Mouse (Mus musculus) limb, embryonic 11.5 days (tissue): Measurements from ENCODE around the gene Ngef. TPM values are rescaled to one million over a fixed set of nuclear protein-coding genes. Genes with fewer than 3 reads are reported as not detected.
A peak's percentile ranks its signal among the peaks of the same experiment; 100 is the strongest.

Source experiments
- ATAC-seq: fragments of 200-750 bp; cut with Nextera tagmentation; 2 replicates; pipeline ENCODE4 v1.8.0; 2017; ENCODE audit warnings: low read depth; ENCODE audit not compliant: insufficient number of reproducible peaks, low FRiP score, low TSS enrichment
- DNase-seq: peaks from one replicate; pipeline ENCODE4 v3.0.0-alpha.2; 2015; ENCODE audit warnings: low spot score
- H3K27ac ChIP-seq: fragments of 300-500 bp; sonication (generic); replicated peaks from 2 replicates; pipeline ENCODE4 v1.5.1; 2014; ENCODE audit warnings: low read depth, mild to moderate bottlenecking, low read length
- H3K27me3 ChIP-seq: fragments of 300-500 bp; sonication (generic); 2 replicates; pipeline ENCODE4 v1.6.1; 2014; ENCODE audit warnings: mild to moderate bottlenecking, low read length, mixed read lengths; ENCODE audit not compliant: control insufficient read depth, insufficient read depth
- H3K36me3 ChIP-seq: fragments of 300-500 bp; sonication (generic); 2 replicates; pipeline ENCODE4 v1.6.1; 2014; ENCODE audit warnings: mild to moderate bottlenecking, low read length, moderate library complexity, mixed read lengths; ENCODE audit not compliant: control insufficient read depth, insufficient read depth
- H3K4me1 ChIP-seq: fragments of 300-500 bp; sonication (generic); 2 replicates; pipeline ENCODE4 v1.6.1; 2014; ENCODE audit warnings: low read length, mixed read lengths; ENCODE audit not compliant: control insufficient read depth, insufficient read depth
- H3K4me2 ChIP-seq: fragments of 300-500 bp; sonication (generic); 2 replicates; pipeline ENCODE4 v1.6.1; 2014; ENCODE audit warnings: low read depth, mild to moderate bottlenecking, moderate library complexity; ENCODE audit not compliant: severe bottlenecking
- H3K4me3 ChIP-seq: fragments of 300-500 bp; sonication (generic); 2 replicates; pipeline ENCODE4 v1.5.1; 2014; ENCODE audit warnings: low read depth, low read length
- H3K9ac ChIP-seq: fragments of 300-500 bp; sonication (generic); 2 replicates; pipeline ENCODE4 v1.6.1; 2014; ENCODE audit warnings: mild to moderate bottlenecking, low read length
- H3K9me3 ChIP-seq: fragments of 300-500 bp; sonication (generic); 2 replicates; pipeline ENCODE4 v1.6.1; 2016; ENCODE audit warnings: low read length; ENCODE audit not compliant: control insufficient read depth
- WGBS: fragments of 180-500 bp; shearing (Covaris S2); extraction: QIAGEN DNeasy Blood & Tissue Kit; methylation state at CpG from one replicate; pipeline ENCODE4 v1.1.7; 2014; 5-methylcytosine and 5-hydroxymethylcytosine counted together
- polyA plus RNA-seq: library from polyadenylated mRNA; unstranded; fragments of >200 nt; fragmentation: Nextera tagmentation; extraction: Ambion mirVana; gene quantifications from 2 replicates; pipeline ENCODE4 v1.2.1, GENCODE M21; 2014

The Ngef gene
- polyA plus RNA-seq, 1 experiment from 2014 or later, result 0.16 TPM

DNA sequence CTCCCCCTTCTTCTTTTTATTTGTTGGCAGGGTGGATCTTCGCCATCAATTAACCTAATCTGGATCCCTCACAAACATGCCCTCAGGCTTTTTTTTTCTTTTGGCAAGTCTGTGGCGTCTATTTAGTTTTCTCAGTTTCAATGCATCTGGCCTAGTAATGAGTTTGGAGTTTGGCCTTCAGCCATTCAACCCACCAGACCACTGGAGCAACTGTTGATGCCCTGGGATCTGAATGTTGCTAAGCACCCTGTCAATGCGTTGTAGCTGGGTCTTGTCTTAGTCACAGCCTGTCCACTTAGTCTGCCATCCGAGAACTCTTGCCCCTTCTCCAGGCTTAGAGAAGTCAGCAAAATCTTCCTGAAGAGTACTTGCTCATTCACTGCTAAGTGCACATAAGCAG lies 115.6 kb downstream of the Ngef start:
- DNase-seq, result no peak
- no peaks in the 10 kb centered on the region for H3K27me3 ChIP-seq
- WGBS, result 94% methylated on average over 4 of the region's 4 CpGs
- H3K4me2 ChIP-seq, result no peak overlapping the region
- H3K36me3 ChIP-seq, result no peaks in the 10 kb centered on the region
- H3K4me3 ChIP-seq, result no peak overlapping the region
- H3K27ac ChIP-seq, result no peak overlapping the region
- no peak overlapping the region for H3K9ac ChIP-seq
- H3K9me3 ChIP-seq, result no peaks in the 10 kb centered on the region
- no peaks in the 10 kb centered on the region for H3K4me1 ChIP-seq
- no peak for ATAC-seq

GRCm38 (mm10) chr1:87456425-87456824 lies 117.2 kb downstream of the Ngef start:
- Histone ChIP-seq H3K9me3 (no peaks in the 10 kb centered on the region), H3K4me2 (no peak overlapping the region), H3K4me3 (no peak overlapping the region), H3K27me3 (no peaks in the 10 kb centered on the region), H3K36me3 (no peaks in the 10 kb centered on the region), H3K4me1 (no peaks in the 10 kb centered on the region), H3K27ac (no peak overlapping the region), H3K9ac (no peak overlapping the region)
- no peak for ATAC-seq
- 90% methylated on average over 1 of the region's 1 CpGs for WGBS
- DNase-seq, result no peak

GRCm38 (mm10) chr1:87449432-87449831 lies 124.2 kb downstream of the Ngef start:
- H3K27me3 ChIP-seq, result no peaks in the 10 kb centered on the region
- no peak for DNase-seq
- H3K4me2 ChIP-seq, result no peak overlapping the region
- no peak overlapping the region for H3K27ac ChIP-seq
- H3K9ac ChIP-seq, result no peak overlapping the region
- no peaks in the 10 kb centered on the region for H3K4me1 ChIP-seq
- H3K9me3 ChIP-seq, result no peaks in the 10 kb centered on the region
- no peak overlapping the region for H3K4me3 ChIP-seq
- H3K36me3 ChIP-seq, result peaks cover 5% of the 10 kb centered on the region
- ATAC-seq, result no peak
- WGBS, result 83% methylated on average over 4 of the region's 4 CpGs

GRCm38 (mm10) chr1:87447183-87448104 lies 126.2 kb downstream of the Ngef start:
- no peak overlapping the region for H3K4me2 ChIP-seq
- ATAC-seq, result no peak
- H3K9me3 ChIP-seq, result no peaks in the 10 kb centered on the region
- H3K27me3 ChIP-seq, result no peaks in the 10 kb centered on the region
- no peak overlapping the region for H3K9ac ChIP-seq
- WGBS, result 44% methylated on average over 5 of the region's 5 CpGs
- peak; percentile 76 for DNase-seq
- no peak overlapping the region for H3K4me3 ChIP-seq
- H3K4me1 ChIP-seq, result no peaks in the 10 kb centered on the region
- no peak overlapping the region for H3K27ac ChIP-seq
- peaks cover 7% of the 10 kb centered on the region for H3K36me3 ChIP-seq

- WGBS, result 88% methylated on average over 6 of the region's 6 CpGs
- ATAC-seq, result no peak
These were observed 137.1 kb downstream of the Ngef start for GRCm38 (mm10) chr1:87436583-87436982.

DNA sequence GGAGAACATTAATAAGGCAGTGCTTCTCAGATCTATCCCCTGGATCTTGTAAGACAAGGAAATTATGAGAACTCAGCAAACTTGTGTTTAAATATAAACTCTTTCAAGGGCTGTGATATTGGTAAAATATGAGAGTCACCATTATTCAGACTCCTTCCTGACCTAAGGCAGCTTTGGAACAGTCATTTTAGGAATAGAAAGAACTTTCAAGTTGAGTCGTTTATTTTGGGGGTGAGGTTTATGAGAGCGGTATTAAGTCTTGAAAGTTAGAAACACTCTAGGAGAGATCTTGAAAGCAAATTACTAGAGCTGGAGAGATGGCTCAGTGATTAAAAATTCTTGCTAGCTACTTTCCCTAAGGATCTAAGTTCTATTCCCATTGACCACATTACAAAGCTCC lies 138.5 kb downstream of the Ngef start:
- Histone ChIP-seq H3K4me2 (no peak overlapping the region), H3K9me3 (no peaks in the 10 kb centered on the region), H3K4me3 (no peak overlapping the region), H3K9ac (no peak overlapping the region), H3K36me3 (peaks cover 13% of the 10 kb centered on the region), H3K27me3 (no peaks in the 10 kb centered on the region), H3K27ac (no peak overlapping the region), H3K4me1 (no peaks in the 10 kb centered on the region)
- no peak for DNase-seq
- no peak for ATAC-seq
- 97% methylated on average over 2 of the region's 2 CpGs for WGBS

More at GRCm38 (mm10) chr1:87436583-87436982, 137.1 kb downstream of the Ngef start:
- Histone ChIP-seq H3K36me3 (peaks cover 13% of the 10 kb centered on the region), H3K4me1 (no peaks in the 10 kb centered on the region), H3K4me2 (no peak overlapping the region), H3K9me3 (no peaks in the 10 kb centered on the region), H3K27ac (no peak overlapping the region), H3K9ac (no peak overlapping the region), H3K27me3 (no peaks in the 10 kb centered on the region), H3K4me3 (no peak overlapping the region)
- DNase-seq, result no peak

Other genes starting within 250 kb of the Ngef start
- 47.3 and 47.5 TPM in 2 replicates for gene Gigyf2, start 246.9 kb downstream of the Ngef start, polyA plus RNA-seq
- 0.44 and 1.9 TPM in 2 replicates for gene Kcnj13, start 179.1 kb downstream of the Ngef start, polyA plus RNA-seq
- gene Snorc, start 103.6 kb downstream of the Ngef start, polyA plus RNA-seq, result not detected in 2 replicates
- gene Neu2, start 64.0 kb downstream of the Ngef start, polyA plus RNA-seq, result not detected in 2 replicates
- gene Inpp5d, start 46.4 kb upstream of the Ngef start, polyA plus RNA-seq, result 2.6 and 5.4 TPM in 2 replicates
- gene Atg16l1, start 182.0 kb upstream of the Ngef start, polyA plus RNA-seq, result 30.3 and 31.0 TPM in 2 replicates
- 2.3 and 3.4 TPM in 2 replicates for gene Sag, start 229.8 kb upstream of the Ngef start, polyA plus RNA-seq